Mouse (Mus musculus) MN1 (cell line): ENCODE data around the gene Ndufv1.
"Not testable (repeated sequence)": the region's sequence is repeated elsewhere in the genome, so short reads cannot be mapped to it uniquely, and the experiment has no call there.

ENCODE experiments used
- DNase-seq: peaks from one replicate; pipeline ENCODE4 v3.0.0-alpha.2; 2016; ENCODE audit warnings: low spot score

Ndufv1 gene

DNA sequence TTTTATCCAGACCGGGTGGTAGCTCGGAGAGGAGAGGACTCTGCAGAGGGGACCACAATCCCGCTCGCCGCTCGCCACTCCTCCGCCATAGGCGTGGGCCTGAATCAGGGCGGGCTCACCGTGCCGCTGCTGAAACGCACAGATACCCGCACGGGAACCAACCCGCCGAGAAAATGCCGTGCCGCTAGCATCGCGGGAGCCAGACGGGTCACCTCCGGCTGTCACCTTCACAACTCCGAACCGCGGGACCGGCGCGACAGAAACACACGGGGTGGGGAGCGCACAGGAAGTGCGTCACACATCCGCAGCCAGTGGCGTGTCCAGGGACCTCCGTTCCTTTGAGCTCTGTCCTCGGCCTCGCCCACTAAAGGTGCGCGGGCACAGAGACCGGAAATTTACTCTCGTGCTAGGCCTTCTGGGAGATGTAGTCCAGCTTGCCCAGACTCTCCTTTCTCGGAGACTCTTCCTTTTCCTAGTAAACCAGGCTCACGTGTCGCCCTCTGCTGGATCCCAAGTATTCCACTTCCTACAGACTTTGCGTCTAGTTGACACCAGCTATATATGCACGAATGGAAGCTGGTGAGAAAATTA lies at the start of gene Ndufv1:
TSS of gene Ndufv1 (minus strand) at position 375 of the 591 bp plus-strand sequence.
- peak; percentile 97 for DNase-seq

DNA sequence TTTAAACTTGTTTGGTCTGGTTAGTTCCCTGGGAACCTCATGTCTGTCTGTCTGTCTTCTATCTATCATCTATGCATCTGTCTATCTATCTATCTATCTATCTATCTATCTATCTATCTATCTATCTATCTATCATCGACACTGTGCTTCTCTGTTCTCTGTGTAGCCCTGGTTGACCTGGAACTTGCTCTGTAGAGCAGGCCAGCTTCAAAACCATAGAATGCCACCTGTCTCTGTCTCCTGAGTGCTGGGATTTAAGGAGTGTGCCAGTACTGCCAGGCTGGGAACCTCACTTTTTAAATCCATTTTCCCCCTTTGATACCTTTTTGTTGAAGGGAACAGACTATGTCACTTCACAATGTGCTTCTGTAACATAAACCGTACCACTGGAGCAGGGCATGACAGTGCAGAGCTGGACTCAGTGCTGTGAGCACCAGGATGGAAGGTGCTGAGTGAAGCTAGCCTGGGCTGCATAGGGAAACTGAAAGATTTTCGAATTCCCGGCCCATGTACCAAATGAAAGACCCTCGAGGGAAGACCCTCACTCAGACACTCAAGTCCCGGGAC lies 48.4 kb upstream of the Ndufv1 start:
- no peak for DNase-seq

DNA sequence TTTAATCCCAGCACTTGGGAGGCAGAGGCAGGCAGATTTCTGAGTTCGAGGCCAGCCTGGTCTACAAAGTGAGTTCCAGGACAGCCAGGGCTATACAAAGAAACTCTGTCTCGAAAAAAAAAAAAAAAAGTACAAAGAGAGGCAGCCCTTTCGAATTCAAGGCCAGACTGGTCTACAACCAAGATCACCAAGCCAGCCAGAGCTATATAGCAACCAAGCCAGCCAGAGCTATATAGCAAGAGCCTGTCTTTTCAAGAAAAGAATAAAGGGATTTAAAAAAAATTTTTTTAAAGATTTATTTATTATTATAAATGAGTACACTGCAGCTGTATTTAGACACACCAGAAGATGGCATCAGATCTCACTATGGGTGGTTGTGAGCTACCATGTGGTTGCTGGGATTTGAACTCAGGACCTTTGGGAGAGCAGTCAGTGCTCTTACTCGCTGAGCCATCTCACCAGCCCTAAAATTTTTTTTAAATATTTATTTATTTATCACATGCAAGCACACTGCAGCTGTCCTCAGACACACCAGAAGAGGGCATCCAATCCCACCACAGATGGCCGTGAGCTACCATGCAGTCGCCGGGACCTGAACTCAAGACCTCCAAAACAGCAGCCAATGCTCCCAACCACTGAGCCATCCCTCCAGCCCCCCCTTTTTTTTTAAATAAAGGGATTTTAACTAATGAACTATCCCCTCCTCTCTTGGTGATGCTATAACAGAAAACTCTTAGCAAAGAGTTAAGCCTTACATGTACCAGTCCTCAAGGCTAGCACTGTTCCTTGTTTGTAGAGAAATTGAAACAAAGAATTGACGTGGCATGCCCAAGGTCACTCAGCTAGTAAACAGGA lies 47.7 kb upstream of the Ndufv1 start:
- not testable (repeated sequence) for DNase-seq

DNA sequence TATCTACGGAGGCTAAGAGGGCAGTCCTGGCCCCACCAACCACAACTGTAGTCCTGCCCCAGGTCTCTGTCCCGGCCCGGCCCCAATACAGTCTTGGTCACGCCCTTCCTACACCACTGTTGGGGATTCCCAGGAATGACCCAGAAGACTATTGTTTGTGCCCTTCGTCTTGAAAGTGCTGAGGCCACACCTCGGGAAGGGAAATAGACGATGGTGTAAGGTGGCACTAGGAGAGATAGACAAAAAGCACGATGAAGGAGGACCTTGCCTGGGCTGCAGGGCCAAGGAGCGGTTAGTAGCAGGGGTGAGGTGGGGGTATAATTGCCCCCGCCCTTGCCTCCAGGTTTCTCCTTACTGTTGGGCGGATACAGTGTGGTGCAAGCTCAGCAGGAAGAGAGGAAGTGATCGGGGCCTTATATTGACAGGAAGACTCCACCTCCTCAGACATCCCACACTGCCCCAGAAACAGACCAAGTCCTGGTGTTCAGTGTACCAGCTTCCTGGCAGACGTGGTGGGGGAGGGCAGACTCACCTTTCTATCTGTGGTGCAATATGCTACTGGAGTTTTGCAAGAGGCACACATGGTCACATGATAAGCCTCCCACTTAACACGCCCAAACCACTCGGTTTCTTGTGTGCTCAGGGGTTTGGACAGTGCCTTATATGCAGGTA lies 46.6 kb upstream of the Ndufv1 start, which contains the start of gene Gstp3:
TSS of gene Gstp3 (minus strand) at position 501 of the 672 bp plus-strand sequence.
- DNase-seq, result no peak

DNA sequence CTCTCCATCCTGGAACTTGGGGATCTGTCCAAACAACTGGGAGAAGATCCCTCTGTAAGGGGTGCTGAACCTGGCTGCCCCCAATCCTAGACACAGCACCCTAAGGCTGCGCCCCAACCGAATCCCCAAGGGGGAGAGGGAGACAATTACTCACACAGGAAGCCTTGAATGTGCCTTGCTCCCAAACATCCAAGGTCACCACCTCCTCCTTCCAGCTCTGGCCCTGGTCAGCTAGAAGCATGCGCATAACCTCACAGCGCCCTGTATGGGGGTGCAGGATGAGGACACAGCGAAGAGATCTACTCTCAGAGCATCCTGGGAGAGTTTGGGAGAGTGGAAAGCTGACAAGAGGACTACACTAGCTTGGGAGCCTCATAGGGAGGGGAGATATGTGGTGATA lies 46.0 kb upstream of the Ndufv1 start:
- no peak for DNase-seq

DNA sequence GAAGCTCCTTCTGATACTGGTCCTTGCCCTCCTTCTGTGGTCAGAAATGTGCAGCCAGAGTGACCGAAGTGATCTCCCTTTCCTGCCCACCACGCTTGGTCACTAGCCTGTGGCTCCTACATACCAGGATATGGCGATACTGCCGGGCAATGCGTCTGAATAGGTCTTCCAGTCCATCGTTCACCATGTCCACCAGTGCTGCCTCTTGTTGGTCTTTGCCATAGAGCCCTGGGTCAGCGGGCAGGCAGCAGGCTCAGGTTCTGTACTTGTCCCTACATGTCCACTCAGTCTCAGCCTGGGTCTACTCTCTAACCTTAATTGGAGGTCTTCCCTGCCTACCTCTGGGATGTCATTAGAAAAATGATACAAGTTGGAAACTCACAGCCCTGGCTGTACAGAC lies 45.4 kb upstream of the Ndufv1 start:
- no peak for DNase-seq

DNA sequence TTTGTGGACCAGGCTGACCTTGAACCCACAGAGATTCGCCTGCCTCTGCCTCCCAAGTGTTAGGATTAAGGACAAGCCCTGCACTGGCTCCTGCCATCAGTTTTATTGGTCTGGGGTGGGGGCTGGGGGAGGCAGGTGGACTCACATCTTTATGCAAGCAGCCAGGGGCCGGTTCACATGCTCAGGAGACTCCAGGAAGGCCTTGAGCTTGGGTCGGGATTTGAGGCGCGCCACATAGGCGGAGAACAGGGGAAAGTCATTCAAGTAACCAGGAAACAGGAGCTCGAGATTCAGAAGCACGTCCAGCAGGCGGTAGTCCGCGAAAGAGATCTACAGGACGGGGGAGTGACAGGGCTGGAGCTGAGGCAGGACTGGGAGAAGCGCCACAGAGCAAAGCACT lies 44.8 kb upstream of the Ndufv1 start:
- no peak for DNase-seq

DNA sequence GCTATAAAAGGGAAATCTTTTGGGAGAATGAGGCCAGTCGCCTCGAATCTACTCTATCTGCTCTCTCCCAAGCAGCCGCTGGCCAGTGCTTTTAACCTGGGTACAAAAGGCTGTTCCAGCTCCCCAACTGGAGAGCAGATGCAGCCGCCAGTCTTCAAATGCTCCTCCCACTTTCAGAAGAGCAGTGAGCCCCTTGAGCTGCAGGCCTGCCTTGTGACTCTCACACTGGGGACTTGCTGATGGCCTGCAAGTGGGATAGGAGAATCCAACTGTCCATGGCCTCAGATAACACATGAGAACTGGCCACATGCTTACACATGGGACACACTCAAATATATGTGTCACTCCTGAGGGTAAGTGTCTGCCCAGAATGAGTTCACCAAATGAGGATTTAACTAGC lies 44.1 kb upstream of the Ndufv1 start:
- no peak for DNase-seq

DNA sequence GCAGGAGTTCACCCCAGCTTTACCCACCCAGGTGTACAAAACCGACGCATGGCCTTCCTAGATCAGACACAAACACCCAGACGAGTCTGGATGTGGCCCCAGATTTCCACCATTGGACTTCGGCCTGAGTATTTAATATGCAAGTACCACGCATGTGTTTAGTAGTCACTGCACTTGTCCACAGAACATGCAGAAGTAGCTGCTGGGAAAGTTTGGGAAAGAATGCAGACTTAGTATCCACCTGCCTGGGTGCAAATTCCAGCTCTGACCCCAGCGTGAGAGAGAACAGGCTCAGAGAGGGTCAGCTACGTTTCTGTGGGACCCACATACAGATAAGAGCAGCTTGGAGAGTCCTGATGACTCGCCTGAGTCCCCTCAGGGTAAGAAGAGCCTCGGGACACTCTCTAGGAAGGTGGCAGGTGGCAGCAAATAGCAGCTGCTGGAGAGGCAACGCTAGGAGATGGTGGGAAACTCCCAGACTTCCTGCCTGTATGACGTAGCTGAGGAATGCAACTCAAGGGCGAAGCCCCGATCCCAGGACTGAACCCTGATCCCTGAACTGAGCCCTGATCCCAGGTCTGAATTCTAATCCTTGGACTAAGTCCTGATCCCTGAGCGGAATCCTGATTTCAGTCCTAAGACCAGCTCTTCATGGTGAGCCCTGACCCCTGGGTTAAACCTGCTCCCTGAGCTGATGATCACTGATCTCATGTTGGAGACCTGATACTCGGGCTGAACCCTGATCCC lies 43.5 kb upstream of the Ndufv1 start:
- no peak for DNase-seq

DNA sequence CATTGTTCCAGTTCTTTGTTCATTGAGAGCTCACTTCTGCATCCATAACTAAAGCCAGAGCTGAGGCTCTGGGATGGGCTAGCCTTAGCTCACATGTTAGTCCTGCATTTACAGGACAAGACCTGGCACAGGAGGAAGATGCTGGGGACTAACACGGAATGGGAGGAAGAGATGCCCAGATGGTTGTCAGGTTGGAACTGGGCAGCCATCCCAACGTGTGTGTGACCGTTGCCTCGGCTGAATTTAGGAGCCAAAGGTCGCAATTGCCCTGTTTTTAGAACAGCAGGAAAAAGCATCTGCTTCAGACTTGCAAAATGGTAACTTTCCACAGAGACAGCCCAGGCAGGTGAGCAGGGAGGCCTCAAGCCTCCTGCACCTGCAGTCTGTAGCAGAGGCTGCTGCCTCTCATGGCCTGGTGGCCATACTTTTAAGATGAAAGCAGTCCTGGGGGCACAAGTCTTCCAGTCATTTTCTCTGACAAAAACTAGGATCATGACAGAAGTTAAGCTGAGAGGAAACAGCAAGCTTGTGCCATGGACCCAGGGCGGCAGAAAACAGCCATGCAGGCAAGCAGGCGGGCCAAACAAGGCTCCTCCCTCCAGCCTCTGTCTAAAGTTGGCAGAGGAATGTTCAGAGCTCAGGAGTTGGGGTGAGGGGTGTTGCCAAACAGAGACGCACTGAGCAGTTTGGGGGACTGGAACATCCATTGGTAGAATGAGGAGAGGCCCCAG lies 42.8 kb upstream of the Ndufv1 start:
- no peak for DNase-seq

DNA sequence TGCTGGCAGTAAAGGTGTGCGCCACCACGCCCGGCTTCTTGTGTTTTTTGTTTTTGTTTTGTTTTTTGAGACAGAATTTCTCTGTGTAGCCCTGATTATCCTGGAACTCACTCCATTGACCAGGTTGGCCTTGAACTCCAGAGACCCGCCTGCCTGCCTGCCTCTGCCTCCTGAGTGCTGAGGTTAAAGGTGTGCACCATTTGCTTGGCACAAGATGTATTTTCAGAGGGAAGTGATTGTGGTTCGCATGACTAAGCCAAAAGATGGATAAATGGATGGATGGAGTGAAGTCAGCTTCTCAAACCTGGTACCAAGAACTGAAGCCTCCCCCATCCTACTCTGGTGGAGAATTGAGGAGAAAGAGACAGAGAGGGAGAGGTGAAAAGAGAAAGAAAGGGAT lies 42.0 kb upstream of the Ndufv1 start:
- no peak for DNase-seq

DNA sequence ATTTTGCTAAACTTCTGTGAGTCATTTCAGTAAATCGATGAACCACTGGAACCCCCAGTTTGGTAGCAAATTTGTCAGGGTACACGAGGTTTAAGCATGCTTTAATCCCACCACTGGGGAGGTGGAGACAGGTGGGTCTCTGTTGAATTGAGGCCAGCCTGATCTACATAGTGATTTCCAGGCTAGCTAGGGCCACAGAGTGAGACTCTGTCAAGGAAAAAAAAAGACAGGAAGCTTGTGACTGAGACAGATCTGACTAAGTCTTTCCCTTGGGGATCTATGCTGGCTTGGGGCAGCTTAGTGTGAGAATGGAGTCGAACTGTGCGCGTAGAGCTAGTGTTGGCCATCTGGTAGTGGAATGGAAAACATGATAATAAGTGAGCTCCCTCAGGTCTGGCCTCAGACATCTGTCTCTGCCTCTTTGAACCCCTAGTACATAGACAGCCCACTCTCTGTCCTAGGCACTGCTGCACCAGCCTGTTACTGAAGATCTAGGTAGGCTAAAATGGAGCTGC lies 40.0 kb upstream of the Ndufv1 start:
- no peak for DNase-seq

DNA sequence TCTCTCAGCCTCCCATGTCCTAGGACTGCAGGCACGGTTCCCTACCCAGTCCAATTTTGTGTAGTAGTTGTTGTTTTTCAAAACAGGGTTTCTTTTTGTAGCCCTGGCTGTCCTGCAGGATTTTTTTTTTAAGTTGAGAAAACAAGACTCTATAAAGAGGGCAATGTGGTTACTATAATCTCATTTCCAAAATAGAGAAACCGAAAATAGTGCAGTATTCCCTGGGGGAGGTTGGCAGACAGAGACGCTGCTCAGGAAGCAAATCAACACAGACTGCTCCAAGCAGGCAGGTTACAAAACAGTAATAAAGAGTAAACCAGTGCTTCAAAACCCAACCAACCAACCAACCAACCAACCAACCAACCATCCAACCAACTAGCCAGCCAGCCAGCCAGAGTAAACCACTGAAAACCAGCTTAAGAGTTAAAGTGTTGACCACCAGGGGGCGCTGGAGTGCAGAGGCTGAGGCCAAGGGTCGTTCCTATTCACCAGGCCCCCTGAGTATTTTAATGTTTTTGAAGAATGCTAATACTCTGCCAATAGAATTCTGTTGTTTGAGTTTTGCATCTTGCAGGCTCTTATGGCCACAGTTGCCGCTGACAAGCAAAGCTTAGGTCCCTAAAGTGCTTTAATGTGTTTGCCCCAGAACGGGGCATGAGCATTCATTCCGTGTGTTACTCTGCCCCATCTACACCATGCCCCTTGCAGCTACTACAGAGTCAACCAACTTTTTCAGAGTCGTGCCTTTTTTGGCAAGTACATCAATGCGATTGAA lies 39.3 kb upstream of the Ndufv1 start:
- peak; percentile 50 for DNase-seq

DNA sequence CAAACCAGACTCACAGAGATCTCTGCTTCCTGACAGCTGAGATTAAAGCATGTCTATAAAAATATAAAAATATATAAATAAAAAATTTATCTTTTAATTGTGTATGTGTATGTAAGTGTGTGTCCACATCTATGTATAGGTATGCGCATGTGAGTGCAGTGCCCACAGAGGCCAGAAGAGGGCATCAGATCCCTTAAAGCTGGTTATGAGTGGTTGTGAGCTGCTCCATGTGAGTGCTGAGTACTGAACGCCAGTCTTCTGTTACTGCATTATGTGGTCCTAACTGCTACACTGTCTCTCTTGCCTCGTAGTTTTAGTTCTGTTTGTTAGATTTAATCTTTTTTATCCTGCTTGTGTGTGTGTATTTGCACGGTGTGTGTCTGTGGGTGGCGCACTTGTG lies 38.4 kb upstream of the Ndufv1 start:
- DNase-seq, result no peak

DNA sequence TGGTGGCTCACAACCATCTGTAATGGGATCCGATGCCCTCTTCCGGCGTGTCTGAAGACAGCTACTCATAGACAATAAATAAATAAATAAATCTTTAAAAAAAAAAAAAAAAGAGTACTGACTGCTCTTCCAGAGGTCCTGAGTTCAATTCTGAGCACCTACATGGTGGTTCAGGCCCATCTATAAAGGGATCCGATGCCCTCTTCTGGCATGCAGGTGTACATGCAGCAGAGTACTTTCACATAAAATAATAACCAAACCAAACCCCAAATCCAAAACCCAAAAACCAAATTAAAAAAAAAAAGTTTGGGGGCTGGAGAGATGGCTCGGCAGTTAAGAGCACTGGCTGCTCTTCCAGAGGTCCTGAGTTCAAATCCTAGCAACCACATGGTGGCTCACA lies 36.5 kb upstream of the Ndufv1 start:
- not testable (repeated sequence) for DNase-seq

DNA sequence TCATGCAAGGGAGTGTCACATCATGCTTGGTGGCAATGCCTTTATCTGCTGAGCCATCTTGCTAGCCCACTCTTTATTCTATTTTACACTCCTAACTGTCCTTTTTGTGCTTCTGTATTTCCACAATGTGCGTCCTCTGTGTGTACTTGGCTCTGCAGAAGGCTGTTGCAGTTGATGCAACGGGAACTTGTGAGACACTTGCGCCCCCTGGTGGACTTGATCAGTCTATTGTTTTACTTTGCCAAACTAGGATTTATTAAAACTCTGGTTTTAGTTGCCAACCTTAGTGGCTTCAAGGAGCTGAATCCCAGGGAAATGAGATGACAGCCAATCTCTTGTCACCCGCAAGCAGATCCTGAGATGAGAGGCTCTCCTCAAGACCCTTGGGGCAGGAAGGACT lies 35.3 kb upstream of the Ndufv1 start:
- DNase-seq, result peak; percentile 66

DNA sequence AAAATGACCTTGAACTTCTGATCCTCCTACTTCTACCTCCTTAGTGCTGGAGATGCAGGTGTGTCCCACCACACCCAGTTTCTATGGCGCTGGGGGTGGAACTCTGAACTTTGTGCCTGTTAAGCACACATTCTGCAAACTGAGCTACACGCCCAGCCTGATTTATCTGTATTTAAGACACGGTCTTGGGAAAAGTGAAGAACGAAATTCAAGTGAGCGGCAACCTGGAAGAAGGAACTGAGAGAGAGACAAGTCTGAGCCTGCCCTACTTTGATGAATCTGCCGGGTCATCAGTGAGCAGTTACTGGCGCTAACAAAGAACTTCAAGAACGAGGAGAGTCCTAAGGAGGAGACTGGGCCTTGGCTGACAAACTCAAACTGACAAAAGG lies 34.3 kb upstream of the Ndufv1 start:
- no peak for DNase-seq

DNA sequence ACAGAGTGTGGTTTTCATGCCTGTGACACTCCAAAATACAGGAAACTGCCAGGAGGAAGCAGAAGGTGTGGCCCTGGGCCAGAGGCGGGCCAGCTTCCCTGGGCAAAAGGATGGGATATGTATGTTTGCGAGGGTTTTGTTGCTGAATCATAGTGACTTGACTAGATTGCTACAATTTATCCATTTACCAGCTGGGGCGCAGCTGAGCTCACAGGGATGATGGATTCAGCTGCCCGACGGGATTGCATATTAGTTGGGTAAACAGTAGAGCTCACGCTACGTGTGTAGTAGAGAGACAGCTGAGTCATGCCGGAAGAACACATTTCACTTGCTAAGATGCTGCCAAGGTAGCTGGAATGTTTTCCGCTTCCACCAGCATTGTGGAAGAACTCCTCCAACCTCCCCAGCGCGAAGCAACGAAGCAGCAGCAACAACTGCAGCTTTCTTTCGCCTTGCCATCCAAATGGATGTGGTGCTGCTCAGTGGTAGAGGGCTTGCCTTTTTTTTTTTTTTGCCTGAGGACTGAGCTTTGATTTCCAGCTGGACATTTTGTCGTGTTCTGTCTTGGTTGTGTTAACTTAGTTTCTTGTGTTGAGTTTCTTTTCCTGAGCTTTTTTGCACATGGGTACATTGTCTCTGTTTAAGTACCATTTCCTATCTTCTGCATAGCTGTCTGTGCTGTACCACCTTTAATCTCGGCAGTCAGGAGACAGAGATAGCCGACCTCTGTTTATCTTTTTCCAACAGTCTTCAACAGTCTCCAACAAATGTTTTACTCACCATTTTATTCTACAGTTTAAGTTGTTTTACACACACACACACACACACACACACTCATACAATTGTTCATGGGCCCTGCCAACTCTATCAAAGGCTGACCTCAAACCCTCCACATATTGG lies 33.6 kb upstream of the Ndufv1 start, which contains the start of gene Gstp2:
TSS of gene Gstp2 (minus strand) at position 58 of the 900 bp plus-strand sequence.
- DNase-seq, result peak; percentile 90

DNA sequence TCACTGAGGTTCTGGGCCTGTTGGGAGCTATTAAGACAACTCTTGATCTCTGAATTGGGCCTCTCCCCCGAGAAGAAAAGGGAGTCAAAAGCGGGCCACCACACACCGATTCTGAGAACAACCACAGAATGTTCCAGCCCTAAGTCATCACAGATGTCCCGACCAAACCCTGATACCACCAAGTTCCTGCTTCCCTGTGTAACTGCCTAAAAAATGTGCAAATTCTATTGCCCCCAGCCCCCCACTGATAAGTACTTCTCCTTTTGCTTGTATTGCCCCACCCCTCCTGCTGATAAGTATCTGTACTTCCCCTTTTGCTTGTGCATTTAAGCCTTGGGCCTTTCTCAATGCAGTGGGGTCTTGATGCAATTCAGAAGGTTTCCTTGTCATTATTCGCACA lies 31.5 kb upstream of the Ndufv1 start:
- DNase-seq, result not testable (repeated sequence)
